Mouse (Mus musculus) right cerebral cortex, adult 2 months (tissue): ENCODE data around the gene Ppp1r11.

Source experiments
- DNase-seq, 2 experiments: peaks; one replicate each; pipeline ENCODE4 v3.0.0; 2021 to 2022; ENCODE audit warnings: low spot score in 2 of 2

Gene Ppp1r11

GRCm38 (mm10) chr17:36915076-36915475 is 36.5 kb downstream of the Ppp1r11 start:
- DNase-seq = peak; percentile 65 to 66

- peak; percentile 80 to 83 for DNase-seq
Measured at GRCm38 (mm10) chr17:36914108-36914507, 37.4 kb downstream of the Ppp1r11 start.

GRCm38 (mm10) chr17:36912031-36912430 is 39.5 kb downstream of the Ppp1r11 start:
- DNase-seq = no peak

GRCm38 (mm10) chr17:36909802-36910201 is 41.7 kb downstream of the Ppp1r11 start:
- DNase-seq = no peak

GRCm38 (mm10) chr17:36908235-36908634 is 43.3 kb downstream of the Ppp1r11 start:
- DNase-seq = no peak

- DNase-seq = no peak
Measured at GRCm38 (mm10) chr17:36903651-36904050, 47.9 kb downstream of the Ppp1r11 start.

GRCm38 (mm10) chr17:36900691-36901090 is 50.9 kb downstream of the Ppp1r11 start:
- DNase-seq = no peak

- DNase-seq = peak; percentile 43 to 47
Measured at GRCm38 (mm10) chr17:36900001-36900400, 51.5 kb downstream of the Ppp1r11 start.

GRCm38 (mm10) chr17:36899376-36899775 is 52.2 kb downstream of the Ppp1r11 start:
- DNase-seq = no peak
